Mouse (Mus musculus) 3134 (cell line): ENCODE measurements at regions not wholly inside any gene's neighbourhood (a gene's known extent, or its start where the extent isn't known, plus 50 kb on each side); places are given as distances from the start of the nearest gene placed in this dataset.

ENCODE experiments used
- DNase-seq: peaks from one replicate; pipeline ENCODE4 v3.0.0-alpha.2; 2011; ENCODE audit warnings: low spot score; ENCODE audit not compliant: insufficient read length; ENCODE audit errors: extremely low read depth

GRCm38 (mm10) chr3:21843292-21843852, 233.1 kb upstream of the Tbl1xr1 start:
- DNase-seq = no peak

- DNase-seq = no peak
Measured at GRCm38 (mm10) chr3:21849831-21850230, 226.6 kb upstream of the Tbl1xr1 start.

GRCm38 (mm10) chr3:21850977-21851376, 225.5 kb upstream of the Tbl1xr1 start:
- no peak for DNase-seq

GRCm38 (mm10) chr3:21854340-21854739, 222.1 kb upstream of the Tbl1xr1 start:
- DNase-seq = no peak

- no peak for DNase-seq
Measured at GRCm38 (mm10) chr3:21859436-21859835, 217.0 kb upstream of the Tbl1xr1 start.

GRCm38 (mm10) chr3:21860915-21861635, 215.4 kb upstream of the Tbl1xr1 start:
- DNase-seq = no peak

- no peak for DNase-seq
Measured at GRCm38 (mm10) chr3:21861636-21861970, 214.8 kb upstream of the Tbl1xr1 start.

- no peak for DNase-seq
Measured at GRCm38 (mm10) chr3:21864391-21864790, 212.1 kb upstream of the Tbl1xr1 start.

- DNase-seq = no peak
Measured at GRCm38 (mm10) chr3:21865856-21866255, 210.6 kb upstream of the Tbl1xr1 start.

GRCm38 (mm10) chr3:21878396-21878795, 198.1 kb upstream of the Tbl1xr1 start:
- peak; percentile 14 for DNase-seq

GRCm38 (mm10) chr3:21884216-21884615, 192.2 kb upstream of the Tbl1xr1 start:
- DNase-seq = no peak

GRCm38 (mm10) chr3:21888710-21889109, 187.7 kb upstream of the Tbl1xr1 start:
- no peak for DNase-seq

- DNase-seq = no peak
Measured at GRCm38 (mm10) chr3:21891819-21892480, 184.5 kb upstream of the Tbl1xr1 start.

GRCm38 (mm10) chr3:21892864-21893404, 183.5 kb upstream of the Tbl1xr1 start:
- DNase-seq = no peak

- no peak for DNase-seq
Measured at GRCm38 (mm10) chr3:21895551-21895950, 180.9 kb upstream of the Tbl1xr1 start.

- DNase-seq = no peak
Measured at GRCm38 (mm10) chr3:21898241-21898640, 178.2 kb upstream of the Tbl1xr1 start.

- DNase-seq = peak; percentile 68
Measured at GRCm38 (mm10) chr3:21905384-21906073, 170.9 kb upstream of the Tbl1xr1 start.

GRCm38 (mm10) chr3:21908828-21909227, 167.6 kb upstream of the Tbl1xr1 start:
- DNase-seq = no peak

GRCm38 (mm10) chr3:21910080-21910479, 166.4 kb upstream of the Tbl1xr1 start:
- no peak for DNase-seq

- DNase-seq = no peak
Measured at GRCm38 (mm10) chr3:21911071-21911470, 165.4 kb upstream of the Tbl1xr1 start.

- DNase-seq = no peak
Measured at GRCm38 (mm10) chr3:21917228-21917910, 159.1 kb upstream of the Tbl1xr1 start.
